Mouse (Mus musculus) G1E (cell line): Measurements from ENCODE around the gene Tanc2. TPM values are rescaled to one million over a fixed set of nuclear protein-coding genes. Genes with fewer than 3 reads are reported as not detected.

Source experiments
- ATAC-seq: 2 replicates; pipeline ENCODE4 v1.8.0; 2016; ENCODE audit warnings: mild to moderate bottlenecking; ENCODE audit not compliant: insufficient number of reproducible peaks, poor library complexity, low FRiP score, severe bottlenecking; ENCODE audit errors: extremely low read depth
- DNase-seq: peaks from one replicate; pipeline ENCODE4 v3.0.0; 2012; ENCODE audit warnings: low spot score
- H3K27me3 ChIP-seq: 2 replicates; pipeline ENCODE4 v1.6.1; 2012; ENCODE audit warnings: mild to moderate bottlenecking, low read length, inconsistent platforms; ENCODE audit not compliant: insufficient read depth
- H3K36me3 ChIP-seq: replicated peaks from 2 replicates; pipeline ENCODE3; 2012; ENCODE audit warnings: mild to moderate bottlenecking, inconsistent platforms
- H3K4me1 ChIP-seq: 2 replicates; pipeline ENCODE4 v1.6.1; 2012; ENCODE audit warnings: low read depth, low read length, inconsistent platforms, mixed read lengths; ENCODE audit not compliant: insufficient read depth
- H3K4me3 ChIP-seq: 2 replicates; pipeline ENCODE4 v1.5.1; 2012; ENCODE audit warnings: low read depth, mild to moderate bottlenecking, inconsistent platforms, low read length, moderate library complexity, mixed read lengths
- H3K9me3 ChIP-seq: replicated peaks from 2 replicates; pipeline ENCODE4 v1.6.1; 2012; ENCODE audit warnings: inconsistent platforms
- CTCF ChIP-seq: IDR thresholded peaks from 2 replicates; pipeline ENCODE4 v1.5.1; 2012; ENCODE audit warnings: low read depth, low read length, inconsistent platforms, mixed read lengths
- GATA1 ChIP-seq: IDR thresholded peaks from 2 replicates; pipeline ENCODE4 v1.6.1; 2012; ENCODE audit warnings: borderline replicate concordance, low read length, inconsistent platforms, mixed read lengths
- GATA2 ChIP-seq: IDR thresholded peaks from 2 replicates; pipeline ENCODE4 v1.6.1; 2012; ENCODE audit warnings: low read depth, low read length, inconsistent platforms, borderline replicate concordance
- POLR2AphosphoS5 ChIP-seq: IDR thresholded peaks from 2 replicates; pipeline ENCODE4 v1.6.1; 2012; ENCODE audit warnings: low read depth, low read length, inconsistent platforms; ENCODE audit not compliant: insufficient replicate concordance
- TAL1 ChIP-seq: conservative IDR thresholded peaks from 2 replicates; pipeline ENCODE4 v1.6.1; 2012; ENCODE audit warnings: low read depth, low read length, inconsistent platforms, mixed read lengths
- polyA plus RNA-seq: library from polyadenylated mRNA; stranded (reverse); fragments of >175 nt; gene quantifications from 2 replicates; pipeline ENCODE4 v1.2.3, GENCODE M21; 2012
- total RNA-seq, 2 experiments: library from RNA; stranded (forward) in 1 of 2; stranded (reverse) in 1 of 2; fragments of 200-1000 nt in 1 of 2; fragments of >200 nt in 1 of 2; fragmentation: Nextera tagmentation in 1 of 2; gene quantifications; 2 replicates each; pipeline ENCODE4 v1.2.3; 2014 to 2017

Tanc2 gene
- total and polyA plus RNA-seq, 3 experiments = 0.27 to 1.4 TPM; not detected in 1

DNA sequence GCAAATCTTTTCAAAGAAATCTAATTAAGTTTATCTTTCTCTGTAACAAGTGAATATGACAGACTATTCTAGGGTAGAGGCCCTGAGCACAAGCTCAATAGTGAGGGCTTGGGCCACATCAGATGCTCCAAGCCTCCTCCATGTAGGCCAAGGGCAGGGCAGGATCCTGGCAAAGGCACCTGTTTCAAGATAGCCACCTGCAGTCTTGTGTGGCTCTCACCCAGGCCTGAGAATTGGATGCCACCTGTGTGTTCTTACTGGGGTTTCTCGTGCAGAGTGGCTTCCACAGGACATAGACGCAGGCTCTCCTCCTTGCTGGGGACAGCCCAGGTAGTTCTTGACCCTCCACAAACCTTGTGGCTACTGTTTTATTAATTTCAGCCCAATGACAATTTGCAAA, 388.4 kb downstream of the Tanc2 start:
- TF ChIP-seq CTCF = no peak
- TF ChIP-seq GATA1 = no peak
- no peak for TF ChIP-seq TAL1
- TF ChIP-seq GATA2 = no peak
- TF ChIP-seq POLR2AphosphoS5 = no peak
- H3K4me1 ChIP-seq = no peaks in the 10 kb centered on the region; the same call in 1 of the 2 replicates
- DNase-seq = no peak
- no peaks in the 10 kb centered on the region for H3K36me3 ChIP-seq
- ATAC-seq = no peak
- no peak overlapping the region for H3K4me3 ChIP-seq
- no peaks in the 10 kb centered on the region for H3K9me3 ChIP-seq
- H3K27me3 ChIP-seq = peaks cover 14% of the 10 kb centered on the region; the same call in 1 of the 2 replicates

GRCm38 (mm10) chr11:105978634-105979033, 388.8 kb downstream of the Tanc2 start:
- no peak for DNase-seq
- H3K4me1 ChIP-seq = no peaks in the 10 kb centered on the region; the same call in 1 of the 2 replicates
- no peak overlapping the region for H3K4me3 ChIP-seq
- TF ChIP-seq TAL1 = no peak
- TF ChIP-seq CTCF = no peak
- TF ChIP-seq GATA1 = no peak
- TF ChIP-seq POLR2AphosphoS5 = no peak
- no peak for TF ChIP-seq GATA2
- no peaks in the 10 kb centered on the region for H3K36me3 ChIP-seq
- H3K27me3 ChIP-seq = peaks cover 14% of the 10 kb centered on the region; the same call in 1 of the 2 replicates
- H3K9me3 ChIP-seq = no peaks in the 10 kb centered on the region
- ATAC-seq = no peak

Other genes starting within 250 kb of the Tanc2 start
- gene March10, start 133.3 kb upstream of the Tanc2 start, total RNA-seq (2014; fragmentation: Nextera tagmentation) = not detected in 2 replicates
- gene March10, start 133.3 kb upstream of the Tanc2 start, total RNA-seq (2017) = 0.05 and 0.06 TPM in 2 replicates
- not detected in 2 replicates for gene March10, start 133.3 kb upstream of the Tanc2 start, polyA plus RNA-seq